Mouse (Mus musculus): ENCODE results near the gene Upk2.
A peak's percentile ranks its signal among the peaks of the same experiment; 100 is the strongest.

- TF ChIP-seq POLR2A (IDR thresholded peaks at IDR 0.05; ENCODE audit: borderline replicate concordance, control insufficient read depth, low read depth, low read length) (no peak), CTCF (IDR thresholded peaks at IDR 0.05; ENCODE audit: control insufficient read depth, insufficient read depth, low read length) (peak; percentile 95)
Observed at GRCm38 (mm10) chr9:44502006-44502405, 47.2 kb upstream of the Upk2 start.

All from bone marrow, adult 2 months (tissue).